Mouse (Mus musculus): ENCODE results near the gene Ppp4r1.
A peak's percentile ranks its signal among the peaks of the same experiment; 100 is the strongest.

Gene Ppp4r1

DNA sequence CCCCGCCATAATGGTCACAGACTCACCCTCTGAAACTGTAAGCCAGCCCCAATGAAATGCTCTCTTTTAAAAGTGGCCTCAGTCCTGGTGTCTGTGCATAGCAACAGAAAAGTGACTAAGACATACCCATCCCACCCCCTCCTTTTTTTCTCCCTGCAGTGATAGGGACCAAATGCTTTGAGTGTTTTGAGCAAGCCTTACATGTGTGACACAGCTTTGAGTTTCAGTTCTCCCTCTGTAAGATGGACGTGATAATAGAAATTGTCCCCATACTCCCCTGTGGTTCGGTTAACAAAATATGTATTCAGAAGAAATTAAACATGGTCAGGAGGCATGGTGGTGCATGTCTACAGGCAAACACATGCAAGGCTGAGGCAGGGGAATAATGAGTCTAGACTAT lies 26.5 kb upstream of the Ppp4r1 start:
- no peak for TF ChIP-seq GATA4 (IDR thresholded peaks at IDR 0.05; ENCODE audit: insufficient replicate concordance, low read length)

DNA sequence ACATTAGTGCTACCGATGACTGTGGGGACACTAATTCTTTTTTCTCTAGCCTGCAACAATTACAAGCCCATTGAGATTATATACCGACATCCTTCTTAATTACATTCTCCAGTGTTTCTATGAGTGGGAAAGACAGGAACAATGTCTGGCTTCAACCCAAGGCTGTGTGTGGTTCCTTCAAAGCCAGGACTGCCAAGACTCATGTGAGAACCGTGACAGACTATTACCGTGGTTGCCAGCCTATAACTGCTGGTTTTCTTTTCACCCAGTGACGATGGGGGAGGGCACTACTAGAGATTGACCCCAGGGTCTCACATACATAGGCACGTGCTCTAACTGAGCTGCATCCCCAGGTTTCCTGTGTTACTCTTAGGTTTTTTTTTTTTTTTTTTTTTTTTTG lies 25.2 kb upstream of the Ppp4r1 start:
- TF ChIP-seq GATA4 (IDR thresholded peaks at IDR 0.05; ENCODE audit: insufficient replicate concordance, low read length), result no peak

DNA sequence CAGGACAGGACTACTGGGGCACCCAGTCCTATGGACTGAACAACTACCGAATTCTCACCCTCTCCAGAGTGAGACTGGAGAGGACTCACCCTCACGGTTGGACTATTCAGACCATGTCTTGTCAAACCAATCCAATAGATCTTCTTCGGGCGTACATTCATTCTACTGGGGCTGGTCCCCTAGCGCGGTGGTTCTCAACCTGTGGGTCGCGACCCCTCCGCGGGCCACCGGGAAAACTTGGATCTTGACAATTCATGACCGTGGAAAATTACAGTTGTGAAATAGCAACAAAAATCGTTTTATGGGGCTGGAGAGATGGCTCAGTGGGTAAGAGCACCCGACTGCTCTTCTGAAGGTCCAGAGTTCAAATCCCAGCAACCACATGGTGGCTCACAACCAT lies 19.2 kb upstream of the Ppp4r1 start:
- no peak for TF ChIP-seq GATA4 (IDR thresholded peaks at IDR 0.05; ENCODE audit: insufficient replicate concordance, low read length)

DNA sequence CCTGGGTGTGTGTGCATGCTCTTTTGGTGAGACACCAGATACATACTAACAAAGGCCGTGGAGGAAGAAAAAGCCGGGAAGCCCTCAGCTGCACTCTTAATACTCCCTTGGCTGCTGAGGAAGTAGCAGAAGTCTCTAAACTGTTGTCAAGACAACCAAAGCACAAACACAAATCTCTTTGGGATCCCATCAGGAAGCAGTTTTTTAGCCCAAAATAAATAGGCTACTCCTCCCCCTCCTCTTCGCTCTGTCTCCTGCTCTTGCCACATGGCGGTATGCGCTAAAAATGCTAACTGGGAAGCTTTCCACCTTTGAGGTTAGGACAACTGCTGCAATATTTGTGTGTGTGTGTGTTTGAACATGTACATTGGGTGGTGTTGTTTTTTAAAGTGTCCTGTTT lies 13.9 kb upstream of the Ppp4r1 start:
- TF ChIP-seq GATA4 (IDR thresholded peaks at IDR 0.05; ENCODE audit: insufficient replicate concordance, low read length), result no peak

- no peak for TF ChIP-seq GATA4 (IDR thresholded peaks at IDR 0.05; ENCODE audit: insufficient replicate concordance, low read length)
Measured at GRCm38 (mm10) chr17:65770982-65771915, 11.1 kb upstream of the Ppp4r1 start.

- 0 out of 2 replicates have a peak, but pooled peaks have one; percentile 44 for TF ChIP-seq GATA4 (IDR thresholded peaks at IDR 0.05; ENCODE audit: insufficient replicate concordance, low read length)
Measured at GRCm38 (mm10) chr17:65771951-65772934, 10.1 kb upstream of the Ppp4r1 start, which contains the start of gene Rab31. Gene Rab31, minus strand, starts transcription at chr17:65772752.

DNA sequence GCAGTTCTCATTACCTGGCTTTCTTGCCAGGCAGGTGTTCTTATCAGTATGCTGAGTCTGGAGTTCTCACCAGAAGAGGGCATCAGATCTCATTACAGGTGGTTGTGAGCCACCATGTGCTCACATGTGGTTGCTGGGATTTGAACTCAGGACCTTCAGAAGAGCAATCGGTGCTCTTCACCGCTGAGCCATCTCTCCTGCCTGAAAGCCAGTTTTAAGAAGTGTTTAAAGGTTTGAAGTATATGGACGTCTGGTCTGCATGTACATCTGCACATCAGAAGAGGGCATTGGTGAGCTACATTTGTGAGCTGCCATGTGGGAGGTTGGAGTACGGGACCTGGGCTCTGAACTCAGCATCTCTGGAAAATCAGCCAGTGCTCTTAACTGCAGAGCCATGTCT lies 8.8 kb upstream of the Ppp4r1 start:
- no peak for TF ChIP-seq GATA4 (IDR thresholded peaks at IDR 0.05; ENCODE audit: insufficient replicate concordance, low read length)

- no peak for TF ChIP-seq GATA4 (IDR thresholded peaks at IDR 0.05; ENCODE audit: insufficient replicate concordance, low read length)
Measured at GRCm38 (mm10) chr17:65774439-65774838, 7.9 kb upstream of the Ppp4r1 start.

DNA sequence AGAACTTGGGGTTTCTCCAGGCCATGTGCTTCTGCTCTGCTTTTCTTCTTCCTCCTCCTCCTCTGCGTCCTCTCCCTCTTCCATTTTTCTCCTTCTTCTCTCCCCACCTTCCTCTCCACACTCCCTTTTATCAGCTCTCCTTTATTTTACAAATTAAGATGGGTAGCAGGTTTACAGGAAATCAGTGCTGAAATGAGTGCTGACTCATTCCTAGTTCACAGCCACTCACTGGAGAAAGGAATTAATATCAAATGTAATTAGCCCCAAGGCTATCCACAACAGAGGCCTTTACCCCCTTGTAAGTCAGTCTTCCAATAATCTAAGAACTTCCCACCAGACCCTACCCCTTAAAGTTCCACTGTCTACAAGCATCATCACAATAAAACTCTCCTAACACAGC lies 6.1 kb upstream of the Ppp4r1 start:
- no peak for TF ChIP-seq GATA4 (IDR thresholded peaks at IDR 0.05; ENCODE audit: insufficient replicate concordance, low read length)

DNA sequence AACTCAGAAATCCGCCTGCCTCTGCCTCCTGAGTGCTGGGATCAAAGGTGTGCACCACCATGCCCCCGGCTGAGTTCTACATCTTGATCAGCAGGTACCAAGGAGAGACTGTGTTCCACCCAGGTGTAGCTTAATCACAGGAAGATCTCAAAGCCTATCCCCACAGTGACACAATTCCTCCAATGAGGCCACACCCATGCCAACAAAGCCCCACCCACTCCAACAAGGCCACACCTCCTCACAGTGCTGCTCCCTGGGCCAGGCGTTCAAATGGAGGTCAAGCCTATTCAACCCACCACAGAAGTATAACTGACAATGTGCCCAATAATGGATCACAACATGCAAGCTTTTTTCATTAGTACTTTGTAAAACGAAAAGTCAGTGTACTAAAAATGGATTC lies 4.9 kb upstream of the Ppp4r1 start:
- TF ChIP-seq GATA4 (IDR thresholded peaks at IDR 0.05; ENCODE audit: insufficient replicate concordance, low read length), result no peak

DNA sequence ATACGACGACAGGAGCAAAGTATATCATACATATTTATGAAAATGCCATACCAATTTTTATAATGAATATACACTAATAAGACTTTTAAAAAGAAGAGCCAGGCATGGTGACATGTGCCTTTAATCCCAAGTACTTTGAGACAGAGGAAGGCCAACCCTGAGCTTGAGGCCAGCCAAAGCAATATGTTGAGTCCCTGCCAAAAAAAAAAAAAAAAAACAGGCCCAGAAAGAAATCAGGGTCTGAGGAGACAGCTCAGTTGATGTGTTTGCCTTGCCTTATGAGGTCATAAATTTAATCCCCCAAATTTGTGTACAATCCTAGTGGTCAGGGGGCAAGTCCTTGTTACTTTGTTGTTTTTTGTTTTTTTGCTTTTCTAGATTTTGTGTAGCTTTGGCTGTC lies 1.4 kb upstream of the Ppp4r1 start:
- no peak for TF ChIP-seq GATA4 (IDR thresholded peaks at IDR 0.05; ENCODE audit: insufficient replicate concordance, low read length)

GRCm38 (mm10) chr17:65783182-65784161 lies 1.1 kb downstream of the Ppp4r1 start:
- TF ChIP-seq GATA4 (IDR thresholded peaks at IDR 0.05; ENCODE audit: insufficient replicate concordance, low read length), result no peak

DNA sequence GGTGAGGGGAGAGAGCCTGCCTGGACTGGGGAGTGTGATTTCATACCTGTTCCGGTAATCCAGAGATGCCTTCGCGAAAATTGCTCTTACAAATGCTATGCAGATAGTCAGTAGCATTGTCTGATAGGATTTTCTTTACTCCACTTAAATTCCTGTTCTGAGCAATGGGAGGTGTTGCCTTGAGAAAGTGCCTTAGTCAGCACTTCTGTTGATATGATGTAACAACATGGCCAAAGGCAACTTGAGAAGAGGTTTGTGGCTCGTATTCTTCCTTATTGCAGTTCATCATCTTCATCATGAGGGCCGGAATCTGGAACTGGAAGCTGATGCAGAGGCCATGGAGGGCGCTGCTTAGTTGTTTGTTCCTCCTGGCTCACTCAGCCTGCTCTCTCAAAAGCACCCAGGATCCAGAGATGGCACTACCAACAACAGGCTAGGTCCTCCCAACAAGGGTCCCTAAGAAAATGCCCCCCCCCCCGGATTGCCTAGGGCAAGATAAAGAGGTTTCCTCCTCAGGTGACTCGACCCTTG lies 2.3 kb downstream of the Ppp4r1 start:
- TF ChIP-seq GATA4 (IDR thresholded peaks at IDR 0.05; ENCODE audit: insufficient replicate concordance, low read length), result no peak

GRCm38 (mm10) chr17:65785707-65786106 lies 3.3 kb downstream of the Ppp4r1 start:
- TF ChIP-seq GATA4 (IDR thresholded peaks at IDR 0.05; ENCODE audit: insufficient replicate concordance, low read length), result no peak
